Mouse (Mus musculus) liver, adult 2 months (tissue): Measurements from ENCODE around the gene Kctd17.

Experiments used
- CTCF ChIP-seq: fragments of 200-500 bp; IDR thresholded peaks from 2 replicates; pipeline ENCODE4 v1.5.1; 2011; ENCODE audit warnings: low read depth, low read length, control low read depth
- POLR2A ChIP-seq: fragments of 200-500 bp; IDR thresholded peaks from 2 replicates; pipeline ENCODE4 v1.6.1; 2011; ENCODE audit warnings: low read length, control low read depth; ENCODE audit not compliant: insufficient read depth; ENCODE audit errors: extremely low read depth

DNA sequence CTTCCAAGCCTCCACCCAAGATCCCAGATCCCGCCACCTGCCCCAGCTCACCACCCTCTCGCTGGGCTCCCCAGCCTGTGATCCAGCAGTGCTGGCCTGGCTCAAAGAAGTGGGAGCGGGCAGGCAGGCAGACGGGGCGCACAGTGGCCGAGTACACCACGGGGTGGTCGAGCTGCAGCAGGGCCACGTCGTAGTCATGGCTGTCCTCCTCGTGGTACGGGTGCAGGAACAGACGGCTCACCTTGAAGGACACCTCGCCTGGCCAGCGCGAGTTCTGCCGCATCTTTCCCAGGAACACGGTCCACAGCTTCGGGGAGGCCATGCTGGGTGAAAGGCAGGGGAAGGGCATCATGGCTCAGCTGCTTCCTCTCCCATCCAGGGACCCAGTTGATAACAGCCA is 13.9 kb downstream of the Kctd17 start:
- TF ChIP-seq CTCF (no peak), POLR2A (no peak)
